Mouse (Mus musculus): ENCODE measurements at regions not wholly inside any gene's neighbourhood (a gene's known extent, or its start where the extent isn't known, plus 50 kb on each side); places are given as distances from the start of the nearest gene placed in this dataset.

DNA sequence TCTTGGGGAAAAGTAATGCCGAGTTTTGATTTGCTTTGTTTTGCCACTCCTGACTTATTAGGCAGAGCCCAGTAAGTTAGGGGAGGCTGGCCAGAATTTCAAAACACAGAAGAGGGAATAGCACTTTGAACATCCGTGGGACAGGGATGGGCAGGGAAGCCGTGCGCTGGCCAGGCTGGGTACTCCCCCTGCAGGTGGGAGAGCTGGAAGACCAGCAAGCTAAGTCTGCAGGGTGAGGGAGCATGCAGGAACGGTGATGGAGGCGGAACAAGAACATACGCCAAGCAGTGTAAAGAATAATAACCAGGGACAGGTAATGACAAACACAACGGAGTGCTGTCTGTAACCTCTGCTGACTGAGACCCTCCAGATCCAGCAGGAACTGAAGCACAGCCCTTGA lies 55.5 kb upstream of the Vps8 start:
- peak; percentile 82 for DNase-seq

DNA sequence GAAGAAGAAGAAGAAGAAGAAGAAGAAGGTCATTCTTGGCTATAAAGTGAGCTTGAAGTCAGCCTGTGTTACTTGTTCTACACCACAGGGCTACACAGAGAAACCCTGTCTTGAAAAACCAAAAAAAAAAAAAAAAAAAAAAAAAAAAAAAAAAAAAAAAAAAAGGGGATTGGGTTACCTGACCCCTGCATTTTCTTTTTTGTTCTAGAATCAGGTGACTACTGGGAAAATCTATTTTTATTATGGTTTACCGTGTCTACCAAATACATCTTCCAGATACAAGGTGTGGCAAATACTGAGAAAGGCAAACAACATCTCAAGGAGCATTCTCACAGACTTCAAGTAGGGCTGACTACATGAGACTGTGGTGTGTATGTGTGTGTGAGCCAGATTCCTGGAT lies 54.1 kb upstream of the Vps8 start:
- DNase-seq, result no peak

DNA sequence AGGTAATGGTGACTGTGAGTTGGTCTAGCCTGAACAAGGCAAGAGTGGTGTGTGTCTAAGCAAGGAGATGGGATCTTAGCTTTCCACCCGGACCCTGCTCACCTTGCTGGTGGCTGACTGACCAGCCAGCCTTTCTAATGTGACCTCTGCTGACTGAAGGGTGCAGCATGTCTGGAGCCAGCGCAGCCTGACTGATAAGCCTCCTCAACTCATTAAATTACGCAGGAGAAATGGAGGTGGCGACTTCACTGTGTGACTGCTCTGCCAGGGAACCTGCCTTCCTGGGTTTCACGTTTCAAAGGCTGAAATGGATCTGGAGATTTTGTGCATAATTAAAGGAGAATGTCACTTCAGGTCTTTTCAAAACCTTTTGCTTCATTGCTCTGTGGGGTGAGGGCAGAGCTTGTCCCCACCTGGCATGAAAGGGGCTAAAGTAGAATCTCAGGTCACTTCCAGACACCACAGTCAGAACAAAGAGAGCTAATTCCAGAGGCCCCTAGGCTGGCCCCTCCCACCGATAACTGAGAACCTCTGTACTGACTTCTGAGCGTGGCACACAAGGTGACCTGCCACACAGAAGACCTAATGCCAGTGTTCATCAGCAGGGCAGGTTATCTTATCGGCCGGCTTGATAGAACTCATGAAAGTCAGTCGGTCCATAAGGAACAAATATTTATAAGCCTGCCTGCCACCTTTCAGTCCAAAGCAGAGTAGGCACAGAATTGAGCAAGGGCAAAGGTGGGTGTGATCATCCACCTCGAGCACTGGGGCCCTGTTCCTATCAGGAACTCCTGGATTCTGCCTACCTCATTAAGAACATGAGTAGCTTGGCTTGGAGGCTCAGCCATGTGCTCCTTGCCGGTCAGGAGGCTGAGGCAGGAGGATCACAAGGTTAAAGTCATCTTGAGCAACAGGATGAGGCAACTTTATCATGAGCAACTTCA lies 53.1 kb upstream of the Vps8 start:
- peak; percentile 97 for DNase-seq

Measured in heart, adult 11 months (tissue).